Mouse (Mus musculus) cerebellum, postnatal 36 days (tissue): ENCODE data around the gene Scgb1b7.
"Not testable (repeated sequence)": the region's sequence is repeated elsewhere in the genome, so short reads cannot be mapped to it uniquely, and the experiment has no call there.

Source experiments
- DNase-seq, 2 experiments: peaks; one replicate each; pipeline ENCODE4 v3.0.0; 2021 to 2022; ENCODE audit warnings: mixed read lengths in 2 of 2

The Scgb1b7 gene

GRCm38 (mm10) chr7:31712365-31712764 is at the start of gene Scgb1b7:
Gene Scgb1b7 (plus strand): TSS chr7:31712665.
- DNase-seq, result not testable (repeated sequence)

GRCm38 (mm10) chr7:31705657-31706056 is 6.8 kb upstream of the Scgb1b7 start, which contains the start of gene Scgb2b7:
Gene Scgb2b7 (minus strand): TSS chr7:31705757.
- not testable (repeated sequence) for DNase-seq
